Mouse (Mus musculus) heart, adult 2 months (tissue): ENCODE measurements at regions not wholly inside any gene's neighbourhood (a gene's known extent, or its start where the extent isn't known, plus 50 kb on each side); places are given as distances from the start of the nearest gene placed in this dataset.

Experiments used
- CTCF ChIP-seq: fragments of 200-600 bp; IDR thresholded peaks from 2 replicates; pipeline ENCODE4 v1.8.1; 2022; ENCODE audit warnings: antibody characterized with exemption, mild to moderate bottlenecking, moderate library complexity
- EP300 ChIP-seq: fragments of 200-500 bp; IDR thresholded peaks from 2 replicates; pipeline ENCODE4 v1.6.1; 2011; ENCODE audit warnings: low read depth, low read length, control low read depth; ENCODE audit not compliant: insufficient read depth
- POLR2A ChIP-seq: fragments of 200-500 bp; IDR thresholded peaks from 2 replicates; pipeline ENCODE4 v1.6.1; 2011; ENCODE audit warnings: mild to moderate bottlenecking, low read depth, low read length, control low read depth; ENCODE audit not compliant: insufficient read depth

DNA sequence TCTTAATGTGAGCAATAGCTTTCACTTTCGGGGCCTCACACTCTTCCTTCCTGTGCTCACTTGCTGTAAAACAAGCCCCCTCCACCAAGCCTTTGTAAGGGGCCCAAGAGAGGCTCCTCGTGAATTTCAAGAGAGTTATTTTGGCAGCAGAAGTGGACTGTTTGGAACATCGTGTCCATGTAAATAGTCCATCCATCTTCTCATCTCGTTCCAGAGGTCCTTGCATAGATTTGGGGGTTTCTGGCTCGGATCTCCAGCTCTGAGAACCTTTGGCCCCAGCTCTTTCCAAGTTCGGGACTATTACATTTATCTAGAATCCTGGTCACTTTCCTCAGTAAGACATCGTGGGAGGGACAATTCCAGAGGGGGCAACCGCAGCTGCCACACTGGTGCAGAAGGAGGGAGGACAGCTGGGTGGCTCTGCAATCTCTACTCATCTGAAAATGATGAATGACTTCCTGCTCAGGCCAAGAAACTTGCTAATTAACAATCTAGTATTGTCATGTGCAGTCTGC is 152.3 kb upstream of the Zfp637 start:
- TF ChIP-seq CTCF, result no peak
- no peak for TF ChIP-seq POLR2A
- no peak for TF ChIP-seq EP300
